Mouse (Mus musculus): ENCODE data around the gene Laptm4a. TPM values are rescaled to one million over a fixed set of nuclear protein-coding genes. Genes with fewer than 3 reads are reported as not detected.

Laptm4a gene
- total RNA-seq, 2 experiments from 2014 or later = 222 to 223 TPM

DNA sequence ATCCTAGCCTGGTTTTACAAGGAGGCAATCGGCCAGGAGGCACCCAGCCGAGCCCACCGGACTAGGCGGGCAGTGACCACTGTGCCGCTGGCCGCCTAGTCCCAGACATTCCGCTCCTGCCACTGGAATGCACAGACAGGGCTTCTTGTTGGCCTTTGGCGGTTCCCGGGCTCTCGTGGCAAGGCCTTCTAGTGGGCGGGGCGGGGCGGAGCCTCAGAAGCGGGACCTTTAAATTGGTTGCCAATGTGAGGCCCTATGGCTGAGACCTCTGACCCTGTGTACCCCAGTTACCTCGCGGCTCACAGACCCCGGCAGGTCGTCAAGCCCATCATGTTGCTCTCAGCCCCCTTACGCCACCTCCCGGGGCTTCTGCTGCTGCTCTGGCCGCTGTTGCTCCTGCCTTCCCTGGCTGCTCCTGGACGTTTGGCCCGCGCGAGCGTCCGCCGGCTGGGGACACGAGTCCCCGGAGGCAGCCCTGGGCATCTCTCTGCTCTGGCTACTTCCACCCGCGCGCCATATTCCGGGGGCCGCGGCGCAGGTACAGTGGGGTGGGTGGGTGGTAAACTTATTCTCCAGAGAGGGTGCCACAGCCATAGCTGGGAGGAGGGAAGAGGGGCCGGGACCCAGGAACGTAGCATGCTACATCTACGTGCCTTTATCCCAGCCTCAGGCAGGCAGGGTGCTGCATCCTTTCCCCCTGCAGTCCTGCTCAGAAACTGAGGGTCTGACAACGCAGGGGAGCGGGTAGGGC, 26.4 kb downstream of the Laptm4a start, which contains the start of gene Matn3:
Gene Matn3 (plus strand): TSS at position 216 of the 751 bp plus-strand sequence.
- DNase-seq (ENCODE audit: extremely low spot score in 1 of 2, low spot score in 1 of 2) = peak in 1 of 2 experiments; percentile 31

DNA sequence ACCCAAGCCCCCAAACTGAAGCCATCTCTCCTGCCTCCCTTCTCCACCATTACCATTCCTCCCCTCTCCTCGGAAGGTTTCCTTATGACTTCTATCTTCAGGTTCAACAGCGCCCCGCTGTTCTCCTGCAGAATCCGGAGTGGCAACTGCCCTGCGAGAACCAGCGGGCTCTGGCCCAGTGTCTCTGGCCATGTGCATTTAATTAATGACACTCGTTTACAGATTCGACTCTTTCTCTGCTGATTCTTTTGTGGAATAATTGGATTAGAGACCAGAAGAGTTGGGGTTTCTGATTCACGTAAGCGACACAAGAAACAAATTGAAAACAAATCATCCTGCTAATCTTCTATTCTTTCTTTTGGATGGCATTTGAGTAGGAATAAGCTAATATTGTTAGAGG, 31.7 kb downstream of the Laptm4a start:
- DNase-seq (ENCODE audit: extremely low spot score in 1 of 2, low spot score in 1 of 2) = no peak

DNA sequence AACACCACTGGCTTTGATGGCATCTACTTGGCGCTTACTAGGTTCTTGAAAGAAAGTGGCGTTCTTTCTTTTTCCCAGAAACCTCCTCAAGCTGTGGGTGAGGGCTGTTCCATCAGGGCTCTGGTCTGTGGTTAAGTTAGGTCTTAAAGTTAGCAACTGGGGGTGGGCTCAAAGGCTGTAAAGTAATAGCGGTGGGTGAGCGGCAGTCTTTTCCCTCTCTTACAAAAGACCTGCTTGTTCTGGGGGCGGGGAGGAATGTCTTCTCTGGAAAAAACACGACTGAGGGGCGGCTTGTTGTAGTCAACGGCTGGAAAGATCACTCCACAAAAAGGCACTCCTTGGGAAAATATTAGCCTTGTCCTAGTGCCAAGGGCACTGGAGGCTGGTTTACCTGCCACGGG, 32.7 kb downstream of the Laptm4a start:
- DNase-seq (ENCODE audit: extremely low spot score in 1 of 2, low spot score in 1 of 2) = no peak

DNA sequence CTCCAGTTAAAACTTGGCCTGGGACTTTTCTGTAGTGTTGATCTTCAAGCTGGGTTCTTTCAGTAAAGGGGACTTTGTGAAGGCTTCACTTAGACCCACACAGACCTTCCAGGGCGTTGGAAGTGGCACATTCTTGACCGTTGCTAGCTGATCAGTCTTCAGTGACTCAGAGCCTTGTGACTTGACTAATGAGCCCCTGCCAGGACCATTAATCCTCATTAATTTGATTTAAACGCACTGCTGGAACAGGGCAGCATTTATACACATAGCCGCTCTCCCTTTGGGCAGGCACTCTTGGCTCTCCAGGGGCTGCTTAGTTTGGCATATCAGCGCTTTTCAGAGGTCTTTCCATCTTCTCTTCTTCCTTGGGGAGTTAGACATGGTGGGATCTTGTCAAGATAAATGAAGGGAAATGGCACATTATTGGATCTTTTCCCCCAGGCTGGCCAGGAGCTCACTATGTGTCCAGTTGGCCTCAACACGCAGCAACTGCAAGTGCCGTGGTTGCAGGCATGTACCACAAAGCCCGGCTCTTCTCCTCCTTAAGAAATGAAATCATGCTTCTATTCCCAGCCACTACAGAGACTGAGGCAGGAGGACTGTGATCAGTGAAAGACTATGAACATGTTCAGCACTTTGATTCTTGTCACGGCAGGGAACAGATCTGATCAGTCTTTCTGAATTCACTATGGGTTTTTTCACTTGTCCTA, 40.3 kb downstream of the Laptm4a start:
- DNase-seq (ENCODE audit: extremely low spot score in 1 of 2, low spot score in 1 of 2) = no peak

DNA sequence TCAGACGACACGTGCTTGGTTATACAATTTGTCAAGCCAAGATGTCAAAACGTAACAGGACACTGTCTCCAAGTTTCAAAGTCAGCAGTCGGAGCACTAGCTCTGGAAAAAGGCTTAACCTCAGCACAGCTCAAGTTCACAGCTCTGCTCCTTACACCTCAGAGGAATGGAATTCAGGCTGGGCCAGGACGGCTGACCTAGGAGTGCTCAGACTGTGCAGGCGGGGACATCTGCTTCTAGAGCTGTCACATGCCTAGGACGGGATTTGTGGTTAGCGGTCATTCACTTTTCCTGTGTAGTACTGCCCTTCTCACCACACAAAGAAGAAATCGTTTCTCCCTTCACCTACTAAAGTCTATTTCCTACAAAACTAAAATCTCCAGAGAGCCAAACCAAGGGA, 48.4 kb downstream of the Laptm4a start:
- DNase-seq (ENCODE audit: extremely low spot score in 1 of 2, low spot score in 1 of 2) = no peak

DNA sequence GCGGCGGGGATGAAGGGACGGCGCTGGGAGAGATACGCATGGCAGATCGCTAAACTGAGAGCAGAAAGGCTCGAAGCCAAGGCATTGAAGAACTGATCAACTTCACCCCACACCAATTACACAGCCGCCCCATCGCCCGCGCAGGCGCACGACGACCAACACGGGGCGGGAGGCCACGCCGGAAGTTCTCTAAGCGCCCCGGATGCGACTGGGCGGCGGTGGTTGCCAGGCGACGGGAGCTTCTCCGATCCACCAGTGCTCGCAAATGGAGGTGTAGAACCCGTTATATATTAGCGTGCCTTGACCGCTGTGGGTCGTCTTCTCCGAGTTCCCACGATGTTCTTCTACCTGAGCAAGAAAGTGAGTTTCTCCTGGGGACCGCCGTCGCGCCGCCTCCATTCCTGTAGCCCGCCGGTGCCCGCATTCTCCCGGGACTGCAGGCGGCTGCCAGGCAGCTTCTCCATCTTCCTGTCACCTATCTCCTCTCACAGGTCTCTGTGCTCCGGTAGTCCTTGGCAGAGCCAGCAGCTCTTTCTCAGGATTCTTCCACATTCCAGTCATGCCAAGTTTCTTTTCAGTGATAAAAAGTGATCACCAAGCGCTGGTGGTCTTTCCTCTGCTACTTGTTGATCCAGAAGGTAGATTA, 52.5 kb downstream of the Laptm4a start, which contains the start of gene Wdr35:
Gene Wdr35 (plus strand): TSS at position 73 of the 646 bp plus-strand sequence.
- DNase-seq (ENCODE audit: extremely low spot score in 1 of 2, low spot score in 1 of 2) = peak; percentile 82 to 85

DNA sequence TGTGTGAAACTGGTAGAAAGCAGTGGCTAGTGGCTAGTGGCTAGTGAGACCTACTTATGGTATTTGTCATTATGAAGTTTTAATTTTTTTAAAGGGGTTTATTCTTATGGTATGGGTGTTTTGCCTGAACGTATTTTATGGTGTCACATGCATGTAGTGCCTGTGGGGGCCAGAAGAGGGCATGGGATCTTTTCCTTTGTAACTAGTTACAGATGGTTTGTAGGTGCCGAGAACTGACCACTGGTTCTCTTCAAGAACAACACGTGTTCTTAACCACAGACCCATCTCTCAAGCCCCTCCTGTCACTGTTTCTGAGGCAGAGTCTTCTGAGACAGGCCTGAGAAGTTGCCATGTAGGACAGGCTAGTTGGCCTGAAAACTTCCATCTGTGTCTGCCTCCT, 53.6 kb downstream of the Laptm4a start:
- no peak for DNase-seq (ENCODE audit: extremely low spot score in 1 of 2, low spot score in 1 of 2)

Other genes with a start within 250 kb of the Laptm4a start
- gene Pum2, start 247.5 kb upstream of the Laptm4a start, total RNA-seq (2021) = 100 to 1,000 TPM; 173 to 176 TPM
- gene Sdc1, start 150.3 kb upstream of the Laptm4a start, total RNA-seq (2021) = 1 to 10 TPM; 1.3 to 1.8 TPM
- gene Matn3, start 26.3 kb downstream of the Laptm4a start, total RNA-seq (2021) = not detected
- gene Wdr35, start 52.2 kb downstream of the Laptm4a start, total RNA-seq (2021) = 10 to 100 TPM; 41.6 to 45.3 TPM
- 1 to 10 TPM; 4.4 to 5.7 TPM for gene Ttc32, start 108.3 kb downstream of the Laptm4a start, total RNA-seq (2021)